Mouse (Mus musculus) cerebellum, adult 18-20 months (tissue): ENCODE measurements around the gene Smim11.

Experiments used
- DNase-seq, 2 experiments: peaks; one replicate each; pipeline ENCODE4 v3.0.0; 2021

Smim11 gene

GRCm38 (mm10) chr16:92300649-92301411 lies at the start of gene Smim11:
Gene Smim11, plus strand, starts transcription at chr16:92301286.
- DNase-seq: peak; percentile 95 to 99

GRCm38 (mm10) chr16:92254316-92254715 lies 46.8 kb upstream of the Smim11 start:
- DNase-seq: no peak

DNA sequence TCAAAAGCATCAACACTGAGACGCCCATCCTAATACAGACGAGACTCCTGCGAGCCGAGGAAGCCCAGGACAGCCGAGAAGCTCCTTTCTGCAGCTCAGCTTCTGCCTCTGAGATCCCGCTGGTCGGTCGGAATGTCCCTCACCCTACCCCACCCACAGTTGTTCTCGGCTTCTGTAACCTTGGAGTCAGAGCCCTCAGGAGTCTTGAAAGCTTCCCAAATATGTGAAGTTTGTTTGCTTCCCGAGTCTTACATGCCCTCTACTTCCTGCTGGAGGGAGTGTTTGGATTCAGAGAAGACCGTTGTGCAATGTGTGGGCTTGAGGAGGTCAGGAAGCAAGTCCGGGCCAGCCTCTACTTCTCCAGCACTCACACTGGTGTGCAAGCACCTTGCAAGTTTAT lies 33.2 kb upstream of the Smim11 start:
- no peak for DNase-seq

DNA sequence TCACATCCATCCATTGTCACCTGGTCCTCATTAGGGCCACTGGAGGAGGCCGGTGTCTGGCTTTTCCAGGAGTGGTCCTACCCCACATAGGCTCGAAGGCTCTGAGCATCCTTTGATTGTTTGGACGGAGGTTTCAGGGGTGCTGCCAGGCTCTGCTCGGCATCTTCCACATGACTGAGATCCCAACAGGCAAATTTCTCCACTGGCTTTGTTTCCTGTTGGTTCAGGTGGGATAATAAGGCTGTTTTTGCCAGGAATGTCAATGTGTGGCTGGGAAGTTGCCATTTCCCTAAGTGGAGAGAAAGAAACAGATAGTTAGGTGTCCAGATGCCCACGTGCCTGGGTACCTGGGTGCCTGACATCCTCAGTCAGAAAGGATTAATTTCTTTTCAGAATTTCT lies 26.6 kb upstream of the Smim11 start:
- DNase-seq: no peak

GRCm38 (mm10) chr16:92275526-92275925 lies 25.6 kb upstream of the Smim11 start:
- DNase-seq: no peak

DNA sequence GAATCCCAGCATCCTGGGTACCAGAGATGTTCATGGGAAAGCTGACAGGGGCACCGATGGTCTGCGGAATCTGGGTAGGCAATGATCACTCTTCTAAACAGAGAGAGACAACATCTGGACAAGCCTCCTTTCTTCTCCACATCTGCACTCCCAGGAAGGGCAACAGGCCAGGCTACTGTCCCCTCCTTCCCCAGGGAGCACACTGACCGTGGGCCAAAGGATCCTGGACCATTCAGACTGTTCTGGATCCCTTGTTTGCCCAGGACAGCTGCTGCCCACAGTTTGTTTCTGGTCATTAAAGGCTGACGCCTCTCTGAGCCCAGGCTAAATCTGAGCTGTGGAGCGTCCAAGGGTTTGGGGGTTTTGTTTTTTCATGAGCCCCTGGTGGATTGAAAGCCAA lies 18.4 kb upstream of the Smim11 start:
- no peak for DNase-seq

GRCm38 (mm10) chr16:92285068-92285467 lies 16.0 kb upstream of the Smim11 start:
- no peak for DNase-seq

- DNase-seq: peak; percentile 85 to 88
Observed at GRCm38 (mm10) chr16:92286609-92287008, 14.5 kb upstream of the Smim11 start.

DNA sequence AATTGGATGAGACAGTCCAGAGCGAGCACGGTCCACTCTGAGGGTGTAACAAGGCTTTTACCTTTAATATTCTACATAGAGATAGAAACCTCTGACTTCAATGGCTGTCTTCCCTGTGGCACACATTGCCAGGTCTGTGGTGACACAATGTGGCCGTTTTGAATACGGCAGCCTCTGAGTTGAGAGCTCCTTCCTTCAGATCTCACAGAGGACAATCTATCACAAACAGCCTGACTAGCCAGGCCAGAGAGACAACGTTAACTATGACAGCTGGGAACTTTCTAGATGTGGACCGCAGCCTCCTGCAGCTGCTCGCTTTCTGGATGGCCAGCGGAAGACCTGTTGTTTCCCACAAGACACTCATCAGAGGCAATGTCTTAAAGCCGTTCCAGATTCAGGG lies 12.3 kb upstream of the Smim11 start:
- DNase-seq: no peak

- DNase-seq: no peak
Observed at GRCm38 (mm10) chr16:92290045-92290444, 11.0 kb upstream of the Smim11 start.

DNA sequence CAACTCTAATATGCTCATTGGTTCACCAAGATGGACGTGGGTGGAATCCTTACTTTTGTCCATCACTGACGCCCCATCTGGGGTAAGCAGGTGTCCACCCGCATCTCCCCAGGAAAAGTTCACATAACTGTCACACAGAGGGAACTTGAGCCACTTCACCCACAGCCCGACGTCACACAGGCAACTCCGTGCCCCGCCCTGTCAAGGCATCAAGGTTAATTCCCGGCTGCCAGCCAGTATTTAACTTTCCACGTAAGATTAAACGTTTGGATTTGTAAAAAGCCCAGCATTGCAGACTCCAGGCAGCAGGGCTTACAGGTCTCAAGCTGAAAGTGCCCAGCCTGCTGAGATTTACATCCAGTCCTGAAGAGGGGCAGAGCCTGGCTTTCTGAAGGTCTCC lies 9.0 kb upstream of the Smim11 start, which contains the start of gene Kcne2:
Gene Kcne2, plus strand, starts transcription at position 289 of the 400 bp plus-strand sequence.
- DNase-seq: no peak

- DNase-seq: no peak
Observed at GRCm38 (mm10) chr16:92294267-92294970, 6.7 kb upstream of the Smim11 start.

GRCm38 (mm10) chr16:92295328-92295727 lies 5.8 kb upstream of the Smim11 start:
- no peak for DNase-seq

GRCm38 (mm10) chr16:92301412-92301806 lies 323 bp downstream of the Smim11 start:
- DNase-seq: peak in 1 of 2 experiments; percentile 45

DNA sequence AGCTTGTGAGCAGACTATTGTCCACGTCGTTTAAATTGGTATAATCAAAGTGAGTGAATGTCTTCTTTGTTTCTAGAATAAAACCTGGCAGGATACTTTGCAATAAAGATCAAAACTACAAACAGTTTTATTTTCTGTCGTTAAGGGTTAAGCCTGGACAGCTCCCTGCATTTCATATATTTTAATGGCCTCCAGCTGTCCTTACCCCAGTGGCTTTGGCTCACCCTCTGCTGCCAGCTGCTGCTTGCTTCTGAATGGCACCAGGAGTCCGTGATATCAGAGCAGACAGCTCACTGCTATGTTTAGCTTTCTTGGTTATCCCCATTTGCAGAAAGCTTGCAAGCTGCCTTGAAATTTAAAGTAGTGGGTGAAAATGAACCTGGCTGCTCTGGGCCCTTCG lies 903 bp downstream of the Smim11 start:
- DNase-seq: no peak

- DNase-seq: no peak
Observed at GRCm38 (mm10) chr16:92302506-92302905, 1.4 kb downstream of the Smim11 start.

- DNase-seq: no peak
Observed at GRCm38 (mm10) chr16:92305519-92305918, 4.4 kb downstream of the Smim11 start.

GRCm38 (mm10) chr16:92307947-92308346 lies 6.9 kb downstream of the Smim11 start:
- DNase-seq: no peak

- no peak for DNase-seq
Observed at GRCm38 (mm10) chr16:92309126-92309525, 8.0 kb downstream of the Smim11 start.

GRCm38 (mm10) chr16:92313953-92314741 lies 13.1 kb downstream of the Smim11 start:
- peak; percentile 50 to 55 for DNase-seq

DNA sequence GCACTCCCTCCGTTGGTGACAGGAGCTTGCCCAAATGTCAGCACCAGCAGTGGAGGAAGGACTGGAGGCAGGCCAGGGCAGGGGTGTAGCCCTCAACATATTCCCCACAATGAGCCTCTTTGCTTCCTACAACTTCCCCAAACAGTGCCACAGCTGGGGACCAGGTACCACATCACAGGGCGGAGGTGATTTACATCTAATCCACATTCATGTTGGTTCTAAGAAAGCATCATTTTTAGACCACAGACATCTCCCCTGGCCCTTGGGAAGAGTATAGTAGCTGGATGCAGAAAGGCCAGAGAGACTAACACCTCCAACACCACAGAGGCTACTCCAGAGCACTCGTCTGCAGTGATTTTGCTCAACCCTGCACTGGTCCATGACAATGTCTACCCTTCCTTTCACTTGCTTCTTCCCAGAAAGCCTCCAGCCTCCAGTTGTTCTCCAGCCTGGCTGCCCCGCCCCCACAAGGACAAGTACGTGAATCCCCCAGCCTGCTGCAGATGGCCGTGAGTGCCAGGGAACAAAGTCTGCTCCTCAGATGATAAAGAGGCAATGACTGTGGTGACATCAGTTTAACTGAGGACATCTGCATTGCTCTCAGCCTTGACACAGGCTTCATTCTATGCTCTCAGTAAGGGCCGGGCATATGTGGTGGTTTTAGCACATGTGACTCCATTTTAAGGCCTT lies 15.1 kb downstream of the Smim11 start:
- no peak for DNase-seq

GRCm38 (mm10) chr16:92319353-92320109 lies 18.4 kb downstream of the Smim11 start:
- DNase-seq: no peak
